Mouse (Mus musculus): ENCODE measurements around the gene Mrpl2. TPM values are rescaled to one million over a fixed set of nuclear protein-coding genes. Genes with fewer than 3 reads are reported as not detected.
A peak's percentile ranks its signal among the peaks of the same experiment; 100 is the strongest.

Mrpl2 gene
- polyA plus RNA-seq, 1 experiment = 289 TPM

DNA sequence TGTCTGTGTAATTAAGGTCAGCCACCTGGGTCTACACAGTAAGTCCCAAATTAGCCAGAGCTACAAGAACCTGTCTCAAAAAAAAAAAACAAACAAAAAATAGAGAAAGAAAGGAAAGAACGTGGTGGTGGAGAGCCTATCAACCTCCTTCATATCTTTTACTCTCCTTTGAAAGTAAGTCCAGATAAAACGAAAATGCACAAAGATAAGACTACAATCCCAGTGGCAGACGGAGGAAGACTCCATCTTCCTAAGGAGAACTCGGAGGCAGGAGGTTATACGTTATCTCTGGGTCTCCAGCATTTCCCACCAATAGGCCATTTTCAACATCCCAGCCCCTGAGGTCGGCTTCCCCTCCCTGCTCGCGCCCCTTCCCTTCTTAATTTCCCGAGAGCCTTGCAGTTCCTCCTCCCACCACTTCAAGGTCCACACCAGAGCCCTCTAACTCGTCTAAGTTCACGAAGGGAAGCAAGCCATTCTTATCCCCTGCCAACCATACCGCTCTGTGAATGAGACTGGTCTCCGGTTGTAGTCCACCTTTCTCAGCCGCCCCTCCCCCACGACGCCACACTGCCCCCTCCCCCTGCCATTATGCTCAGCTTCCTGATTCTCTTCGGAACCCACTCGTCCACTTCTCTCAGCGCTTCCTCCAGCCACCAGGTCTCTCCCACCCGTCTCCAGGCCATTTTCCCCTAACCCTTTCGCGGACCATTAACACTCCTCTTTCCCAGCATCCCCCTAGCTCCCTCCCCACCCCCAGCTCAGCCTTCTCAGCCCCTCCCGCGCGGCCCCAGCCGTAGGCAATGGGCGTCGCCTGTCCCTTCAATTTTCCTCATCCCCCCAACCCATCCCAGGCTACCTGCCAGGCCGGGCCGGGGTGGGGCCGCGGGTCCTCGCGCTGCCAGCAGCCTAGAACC lies 34.1 kb downstream of the Mrpl2 start:
- H3K36me3 ChIP-seq (replicated peaks; ENCODE audit: low read length) = peaks cover 76% of the 10 kb centered on the region
- H3K9me3 ChIP-seq = no peaks in the 10 kb centered on the region
- TF ChIP-seq FLI1 (IDR thresholded peaks at IDR 0.05; ENCODE audit: low read length) (no peak), GATA1 (IDR thresholded peaks at IDR 0.05; ENCODE audit: borderline replicate concordance, low read length) (no peak)
- H3K27me3 ChIP-seq (replicated peaks) = no peaks in the 10 kb centered on the region
- peaks cover 63% of the 10 kb centered on the region for H3K4me1 ChIP-seq
- H3K4me3 ChIP-seq (replicated peaks) = peak overlapping the region; percentile 95

- no peaks in the 10 kb centered on the region for H3K9me3 ChIP-seq
- TF ChIP-seq FLI1 (IDR thresholded peaks at IDR 0.05; ENCODE audit: low read length) = no peak
- no peak for TF ChIP-seq GATA1 (IDR thresholded peaks at IDR 0.05; ENCODE audit: borderline replicate concordance, low read length)
- H3K36me3 ChIP-seq (replicated peaks; ENCODE audit: low read length) = peaks cover 76% of the 10 kb centered on the region
- peak within 1 kb of the TSS; percentile 95 for H3K4me3 ChIP-seq (replicated peaks)
- peaks cover 57% of the 10 kb centered on the region for H3K4me1 ChIP-seq
- H3K27me3 ChIP-seq (replicated peaks) = no peaks in the 10 kb centered on the region
These were observed 34.8 kb downstream of the Mrpl2 start, which contains the start of gene Klhdc3 for GRCm38 (mm10) chr17:46680760-46681373. TSS of gene Klhdc3 (minus strand) at chr17:46680914.

GRCm38 (mm10) chr17:46681466-46682118 lies 35.6 kb downstream of the Mrpl2 start:
- Histone ChIP-seq H3K36me3 (replicated peaks; ENCODE audit: low read length) (peaks cover 76% of the 10 kb centered on the region), H3K4me3 (replicated peaks) (peak overlapping the region; percentile 95), H3K9me3 (no peaks in the 10 kb centered on the region), H3K4me1 (peaks cover 49% of the 10 kb centered on the region), H3K27me3 (replicated peaks) (no peaks in the 10 kb centered on the region)
- TF ChIP-seq FLI1 (IDR thresholded peaks at IDR 0.05; ENCODE audit: low read length) = no peak
- no peak for TF ChIP-seq GATA1 (IDR thresholded peaks at IDR 0.05; ENCODE audit: borderline replicate concordance, low read length)

- no peaks in the 10 kb centered on the region for H3K27me3 ChIP-seq (replicated peaks)
- TF ChIP-seq FLI1 (IDR thresholded peaks at IDR 0.05; ENCODE audit: low read length) (no peak), GATA1 (IDR thresholded peaks at IDR 0.05; ENCODE audit: borderline replicate concordance, low read length) (no peak)
- peaks cover 76% of the 10 kb centered on the region for H3K36me3 ChIP-seq (replicated peaks; ENCODE audit: low read length)
- H3K9me3 ChIP-seq = no peaks in the 10 kb centered on the region
- peaks cover 38% of the 10 kb centered on the region for H3K4me1 ChIP-seq
- no peak overlapping the region for H3K4me3 ChIP-seq (replicated peaks)
These were observed 36.8 kb downstream of the Mrpl2 start for GRCm38 (mm10) chr17:46682654-46683389.

DNA sequence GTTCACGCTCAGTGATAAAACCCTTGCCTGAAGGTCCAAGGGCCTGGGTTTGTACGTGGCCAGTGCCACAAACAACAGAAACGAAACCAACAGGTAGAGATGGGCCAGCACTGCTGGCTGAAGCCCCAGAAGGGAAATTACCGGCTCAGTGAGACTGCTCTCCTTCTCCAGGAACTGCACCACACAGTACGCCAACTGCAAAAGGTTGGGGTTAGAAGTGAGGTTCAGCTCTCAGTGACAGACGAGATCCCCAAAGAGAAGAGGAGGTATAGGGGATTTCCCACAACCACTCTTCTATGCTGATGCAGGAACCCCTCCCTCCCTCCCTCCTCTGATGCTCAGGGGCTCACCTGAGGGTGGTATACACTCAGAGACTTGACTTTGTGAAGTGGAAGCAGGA lies 39.9 kb downstream of the Mrpl2 start:
- Histone ChIP-seq H3K9me3 (no peaks in the 10 kb centered on the region), H3K4me1 (peaks cover 17% of the 10 kb centered on the region), H3K36me3 (replicated peaks; ENCODE audit: low read length) (peaks cover 73% of the 10 kb centered on the region), H3K4me3 (replicated peaks) (no peak overlapping the region), H3K27me3 (replicated peaks) (no peaks in the 10 kb centered on the region)
- TF ChIP-seq GATA1 (IDR thresholded peaks at IDR 0.05; ENCODE audit: borderline replicate concordance, low read length) (no peak), FLI1 (IDR thresholded peaks at IDR 0.05; ENCODE audit: low read length) (no peak)

DNA sequence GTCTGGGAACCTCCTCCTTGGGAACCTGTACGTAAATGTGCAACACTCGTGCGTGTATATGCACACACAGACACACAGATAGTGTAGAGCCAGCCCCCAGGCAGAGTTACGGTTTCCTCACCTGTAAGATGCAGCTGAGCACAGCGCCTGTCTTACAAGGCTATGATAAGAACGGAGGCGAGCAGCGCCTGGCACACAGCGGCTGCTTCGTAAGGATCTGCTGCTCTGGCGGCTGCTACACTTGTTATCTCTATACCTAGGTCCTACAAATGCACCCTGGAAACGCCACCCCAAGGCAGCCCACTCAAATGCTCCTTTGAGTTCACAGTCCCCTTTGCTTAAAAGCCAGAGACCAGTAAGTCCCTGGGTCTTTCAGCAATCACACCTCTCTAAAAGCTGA lies 44.6 kb downstream of the Mrpl2 start:
- 0 out of 2 replicates have a peak, but pooled peaks cover 7% of the 10 kb centered on the region for H3K4me1 ChIP-seq
- H3K36me3 ChIP-seq (replicated peaks; ENCODE audit: low read length) = peaks cover 52% of the 10 kb centered on the region
- no peaks in the 10 kb centered on the region for H3K27me3 ChIP-seq (replicated peaks)

GRCm38 (mm10) chr17:46691390-46691789 lies 45.4 kb downstream of the Mrpl2 start:
- Histone ChIP-seq H3K9me3 (no peaks in the 10 kb centered on the region), H3K36me3 (replicated peaks; ENCODE audit: low read length) (peaks cover 51% of the 10 kb centered on the region), H3K4me3 (replicated peaks) (no peak overlapping the region), H3K27me3 (replicated peaks) (no peaks in the 10 kb centered on the region), H3K4me1 (peaks cover 13% of the 10 kb centered on the region)
- TF ChIP-seq FLI1 (IDR thresholded peaks at IDR 0.05; ENCODE audit: low read length) = no peak
- no peak for TF ChIP-seq GATA1 (IDR thresholded peaks at IDR 0.05; ENCODE audit: borderline replicate concordance, low read length)

More for the DNA sequence above, 44.6 kb downstream of the Mrpl2 start:
- H3K9me3 ChIP-seq = no peaks in the 10 kb centered on the region
- H3K4me3 ChIP-seq (replicated peaks) = no peak overlapping the region
- TF ChIP-seq GATA1 (IDR thresholded peaks at IDR 0.05; ENCODE audit: borderline replicate concordance, low read length) (no peak), FLI1 (IDR thresholded peaks at IDR 0.05; ENCODE audit: low read length) (no peak)

GRCm38 (mm10) chr17:46694517-46695063 lies 48.6 kb downstream of the Mrpl2 start:
- Histone ChIP-seq H3K4me3 (replicated peaks) (no peak overlapping the region), H3K4me1 (peaks cover 17% of the 10 kb centered on the region), H3K9me3 (no peaks in the 10 kb centered on the region), H3K36me3 (replicated peaks; ENCODE audit: low read length) (peaks cover 47% of the 10 kb centered on the region), H3K27me3 (replicated peaks) (no peaks in the 10 kb centered on the region)
- TF ChIP-seq GATA1 (IDR thresholded peaks at IDR 0.05; ENCODE audit: borderline replicate concordance, low read length) = no peak
- no peak for TF ChIP-seq FLI1 (IDR thresholded peaks at IDR 0.05; ENCODE audit: low read length)

DNA sequence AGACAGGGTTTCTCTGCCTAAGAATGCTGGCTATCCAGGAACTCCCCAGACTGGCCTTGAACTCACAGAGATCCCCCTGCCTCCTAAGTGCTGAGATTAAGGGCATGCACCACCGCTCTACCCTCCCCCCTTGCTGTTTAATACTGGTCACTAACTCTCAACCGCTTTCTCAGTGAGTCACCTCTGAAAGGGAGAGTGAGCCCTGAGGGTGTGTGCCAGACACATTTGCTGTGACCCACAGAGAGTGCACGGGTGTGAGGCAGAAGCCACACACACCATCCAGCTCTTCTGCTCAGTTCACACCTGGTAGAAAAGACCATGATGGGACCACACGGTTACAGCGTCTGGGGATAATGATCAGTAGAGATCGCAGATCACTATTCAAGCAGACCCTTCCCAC lies 52.5 kb downstream of the Mrpl2 start:
- TF ChIP-seq GATA1 (IDR thresholded peaks at IDR 0.05; ENCODE audit: borderline replicate concordance, low read length) (no peak), FLI1 (IDR thresholded peaks at IDR 0.05; ENCODE audit: low read length) (no peak)
- Histone ChIP-seq H3K27me3 (replicated peaks) (no peaks in the 10 kb centered on the region), H3K9me3 (no peaks in the 10 kb centered on the region), H3K36me3 (replicated peaks; ENCODE audit: low read length) (peaks cover 58% of the 10 kb centered on the region), H3K4me1 (peaks cover 36% of the 10 kb centered on the region), H3K4me3 (replicated peaks) (no peak overlapping the region)
